Mouse (Mus musculus) cerebellum, adult 9-11 months (tissue): ENCODE results near the gene Uvrag.
A peak's percentile ranks its signal among the peaks of the same experiment; 100 is the strongest.

ENCODE experiments used
- DNase-seq: peaks from one replicate; pipeline ENCODE4 v3.0.0; 2022

Gene Uvrag

GRCm38 (mm10) chr7:99162462-99162861 is 21.5 kb upstream of the Uvrag start:
- DNase-seq = no peak

GRCm38 (mm10) chr7:99161961-99162360 is 21.0 kb upstream of the Uvrag start:
- no peak for DNase-seq

GRCm38 (mm10) chr7:99161529-99161928 is 20.6 kb upstream of the Uvrag start:
- no peak for DNase-seq

- DNase-seq = no peak
These were observed 20.1 kb upstream of the Uvrag start for GRCm38 (mm10) chr7:99160995-99161394.

GRCm38 (mm10) chr7:99159446-99159845 is 18.5 kb upstream of the Uvrag start:
- DNase-seq = no peak

- no peak for DNase-seq
These were observed 18.0 kb upstream of the Uvrag start for GRCm38 (mm10) chr7:99158904-99159303.

GRCm38 (mm10) chr7:99158011-99158410 is 17.1 kb upstream of the Uvrag start:
- no peak for DNase-seq

- no peak for DNase-seq
These were observed 15.8 kb upstream of the Uvrag start for GRCm38 (mm10) chr7:99156737-99157136.

- no peak for DNase-seq
These were observed 14.7 kb upstream of the Uvrag start for GRCm38 (mm10) chr7:99155311-99156289.

GRCm38 (mm10) chr7:99154648-99155151 is 13.8 kb upstream of the Uvrag start:
- no peak for DNase-seq

- DNase-seq = no peak
These were observed 12.8 kb upstream of the Uvrag start for GRCm38 (mm10) chr7:99153686-99154202.

- no peak for DNase-seq
These were observed 11.8 kb upstream of the Uvrag start for GRCm38 (mm10) chr7:99152756-99153155.

GRCm38 (mm10) chr7:99151342-99151741 is 10.4 kb upstream of the Uvrag start:
- peak; percentile 93 for DNase-seq

- DNase-seq = no peak
These were observed 8.1 kb upstream of the Uvrag start for GRCm38 (mm10) chr7:99149017-99149416.

GRCm38 (mm10) chr7:99147494-99147893 is 6.6 kb upstream of the Uvrag start:
- DNase-seq = no peak

- no peak for DNase-seq
These were observed 6.0 kb upstream of the Uvrag start for GRCm38 (mm10) chr7:99146906-99147305.

- no peak for DNase-seq
These were observed 5.1 kb upstream of the Uvrag start for GRCm38 (mm10) chr7:99146011-99146410.

GRCm38 (mm10) chr7:99144616-99145015 is 3.7 kb upstream of the Uvrag start:
- no peak for DNase-seq

- DNase-seq = no peak
These were observed 2.3 kb upstream of the Uvrag start for GRCm38 (mm10) chr7:99143244-99143643.

- peak; percentile 40 for DNase-seq
These were observed 1.1 kb upstream of the Uvrag start for GRCm38 (mm10) chr7:99141919-99142606.

- DNase-seq = no peak
These were observed 430 bp downstream of the Uvrag start for GRCm38 (mm10) chr7:99140511-99140910.

- no peak for DNase-seq
These were observed 975 bp downstream of the Uvrag start for GRCm38 (mm10) chr7:99139841-99140491.

GRCm38 (mm10) chr7:99137541-99137940 is 3.4 kb downstream of the Uvrag start:
- DNase-seq = no peak
